Mouse (Mus musculus) kidney, adult 9 months (tissue): ENCODE results near the gene Olfr520.
"Not testable (repeated sequence)": the region's sequence is repeated elsewhere in the genome, so short reads cannot be mapped to it uniquely, and the experiment has no call there.

Experiments used
- DNase-seq: peaks from one replicate; pipeline ENCODE4 v3.0.0; 2022

The Olfr520 gene

DNA sequence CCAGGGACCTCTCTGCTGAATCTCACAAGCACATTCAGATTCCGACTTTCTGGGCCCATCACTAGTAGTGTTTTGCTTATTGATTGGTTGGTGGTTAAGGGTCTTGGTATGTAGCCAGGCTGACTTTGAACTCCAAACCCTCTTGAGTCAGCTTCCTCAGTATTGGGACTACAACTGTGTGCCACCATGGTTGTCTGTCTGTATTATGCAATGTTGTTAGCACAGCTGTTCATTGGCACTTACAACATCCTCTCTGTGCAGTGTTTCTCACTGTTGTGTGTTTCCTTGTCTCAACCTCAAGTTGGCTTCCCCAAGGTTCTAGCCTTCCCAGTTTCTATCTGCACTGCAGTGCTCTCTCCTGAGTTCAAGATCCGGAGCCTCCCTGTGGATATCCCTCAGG lies 13.5 kb upstream of the Olfr520 start:
- DNase-seq: no peak

DNA sequence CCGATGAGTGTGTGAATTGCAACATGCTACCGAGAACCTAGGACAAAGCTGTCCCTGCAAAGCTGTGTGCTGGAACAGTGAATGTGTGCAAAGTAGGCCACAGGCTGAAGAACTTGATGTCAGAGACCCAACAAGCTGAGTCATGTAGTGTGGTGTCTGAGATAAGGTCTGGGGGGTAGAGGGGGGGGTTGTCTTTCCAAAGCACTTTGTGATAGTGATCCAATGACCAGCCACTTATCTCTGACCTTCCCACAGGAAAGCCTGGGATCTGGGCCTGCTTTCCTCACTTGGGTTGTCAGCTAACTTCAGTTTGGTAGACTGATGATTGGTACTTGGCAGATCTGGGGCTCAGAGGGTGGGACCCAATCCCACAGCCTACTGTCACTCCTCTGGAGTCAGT lies 4.5 kb downstream of the Olfr520 start:
- no peak for DNase-seq

DNA sequence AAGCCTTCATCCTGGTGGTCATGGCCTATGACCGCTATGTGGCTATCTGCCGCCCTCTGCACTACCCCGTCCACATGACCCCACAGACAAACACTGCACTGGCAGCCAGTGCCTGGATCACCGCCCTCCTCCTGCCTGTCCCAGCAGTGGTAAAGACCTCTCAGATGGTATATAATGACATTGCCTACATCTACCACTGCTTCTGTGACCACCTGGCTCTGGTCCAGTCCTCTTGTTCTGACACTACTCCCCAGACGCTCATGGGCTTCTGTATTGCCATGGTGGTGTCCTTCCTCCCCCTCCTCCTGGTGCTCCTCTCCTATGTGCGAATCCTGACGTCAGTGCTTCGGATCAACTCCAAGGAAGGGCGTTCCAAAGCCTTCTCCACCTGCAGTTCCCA lies 5.4 kb downstream of the Olfr520 start:
- DNase-seq: not testable (repeated sequence)

GRCm38 (mm10) chr7:99739276-99739675 lies 9.2 kb downstream of the Olfr520 start:
- DNase-seq: no peak

DNA sequence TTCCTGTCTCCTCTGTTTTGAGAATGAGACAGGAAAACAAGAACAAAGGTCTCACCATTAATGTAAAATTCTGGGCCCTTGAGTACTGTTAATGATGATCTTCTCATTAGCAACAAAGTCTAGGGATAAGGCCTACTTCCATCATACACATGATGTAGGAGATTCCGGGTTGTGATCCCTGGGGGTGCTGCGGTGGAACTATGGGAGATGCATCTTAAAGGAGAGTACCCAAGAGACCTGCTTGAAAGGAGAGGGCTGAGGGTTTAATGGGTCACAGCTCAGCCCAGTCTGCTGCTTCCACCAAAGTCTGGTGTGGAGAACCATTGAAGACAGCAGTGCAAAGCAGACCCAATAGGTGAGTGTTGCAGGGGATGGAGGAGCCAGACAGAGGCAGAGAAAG lies 33.1 kb downstream of the Olfr520 start, which contains the start of gene Olfr521:
Gene Olfr521 (plus strand): TSS at position 301 of the 400 bp plus-strand sequence.
- DNase-seq: no peak

DNA sequence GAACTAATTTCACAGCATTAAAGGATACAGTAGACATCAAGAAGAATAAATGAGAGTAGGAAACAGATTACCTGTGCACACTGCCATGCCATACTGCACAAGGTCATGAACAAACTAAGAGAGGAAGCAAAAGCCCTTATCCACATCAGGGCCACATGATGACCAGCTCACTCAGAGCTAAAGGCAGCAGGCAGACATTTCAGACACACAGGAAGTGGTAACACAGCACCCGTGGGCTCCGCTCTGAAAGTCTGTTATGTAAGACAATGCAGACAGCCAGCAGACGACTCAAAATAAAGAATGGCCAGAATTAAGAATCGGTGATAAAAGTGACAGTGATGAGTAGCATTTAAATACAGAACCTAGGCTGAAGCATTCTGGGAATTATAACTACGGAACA lies 51.3 kb downstream of the Olfr520 start:
- DNase-seq: no peak

DNA sequence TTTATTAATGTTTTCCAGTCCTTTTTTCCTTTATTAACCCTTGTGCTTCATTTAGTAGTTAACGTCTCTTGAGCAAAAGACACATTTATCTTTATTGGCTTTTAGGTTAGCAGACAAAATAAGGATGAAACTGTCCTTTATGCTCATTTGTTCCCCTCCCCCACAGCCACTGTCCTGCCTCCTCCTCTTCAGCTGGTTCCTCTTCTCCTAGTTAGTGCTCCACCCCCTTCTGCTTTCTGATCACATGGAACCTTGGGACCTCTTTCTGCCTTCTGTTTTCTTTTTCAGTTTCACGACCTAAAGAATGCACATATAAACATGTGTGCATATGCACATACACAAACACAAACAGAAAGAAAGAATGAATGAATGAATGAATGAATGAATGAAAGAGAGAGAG lies 51.8 kb downstream of the Olfr520 start:
- DNase-seq: no peak

- DNase-seq: no peak
Observed at GRCm38 (mm10) chr7:99783421-99783820, 53.3 kb downstream of the Olfr520 start.

DNA sequence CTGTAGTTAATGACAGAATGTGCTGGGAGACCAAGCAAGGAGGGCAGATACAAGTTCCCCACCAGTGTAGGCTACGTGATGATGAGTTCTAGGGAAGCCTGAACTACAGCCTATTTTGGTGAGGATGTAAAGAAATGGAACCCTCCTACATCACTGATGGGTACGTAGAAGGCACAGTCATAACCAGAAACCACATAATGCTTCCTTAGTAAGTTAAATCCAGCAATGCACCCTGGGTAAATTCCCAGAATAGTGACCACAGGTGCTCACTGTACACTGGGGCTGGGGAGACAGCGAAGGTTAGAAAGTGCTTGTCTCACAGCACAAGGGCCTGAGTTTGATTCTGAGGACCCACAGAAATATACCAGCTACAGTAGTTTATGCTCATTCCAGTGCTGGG lies 55.5 kb downstream of the Olfr520 start:
- no peak for DNase-seq
